In the genomic region with DNA sequence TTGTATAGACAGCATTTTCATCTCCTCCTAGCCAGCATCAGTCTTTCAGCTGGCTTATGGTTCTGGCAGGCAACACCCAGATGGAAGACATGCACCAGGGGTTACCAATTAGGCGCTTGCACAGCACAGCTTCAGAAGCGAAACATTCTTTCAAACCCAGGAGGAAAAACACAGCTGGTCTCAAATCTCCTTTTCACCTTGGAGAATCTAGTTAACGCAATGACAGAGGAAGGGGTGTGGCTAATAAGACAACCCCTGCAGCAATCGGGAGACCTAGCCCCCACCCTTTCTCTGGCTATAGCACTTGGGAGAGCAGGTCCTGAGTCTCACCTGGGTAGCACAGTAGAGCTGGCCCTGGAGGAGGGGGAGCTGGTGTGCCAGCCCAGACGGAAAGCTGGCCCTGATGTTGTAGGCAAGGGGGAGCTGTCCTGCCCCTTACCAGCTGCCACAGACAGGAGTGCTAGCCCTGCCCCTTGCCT, we compare ENCODE assay signal across 13 mouse cellular contexts.
DNase-seq lines count a peak whose midpoint lies in the region; ATAC-seq and TF ChIP-seq lines count a peak whose summit lies in the region.
"Had no signal": no experiment of that assay in that cellular context is flagged by ENCODE, and none has a peak within 500 bp of the region (broad histone marks: within the 10 kb centered on the region; RNA-seq: fewer than 3 reads in every experiment).

No protein-coding gene starts in this region.

- peaks cover 15% of the 10 kb centered on the region for H3K4me1 ChIP-seq in hindbrain, embryonic 10.5 days (replicated peaks)
- H3K4me1 ChIP-seq in hindbrain, embryonic 11.5 days (replicated peaks; ENCODE audit: control insufficient read depth, insufficient read depth, low read length): no peaks in the 10 kb centered on the region
- peaks cover 17% of the 10 kb centered on the region for H3K4me1 ChIP-seq in embryonic facial prominence, embryonic 15.5 days
- peaks cover 4% of the 10 kb centered on the region for H3K4me1 ChIP-seq in cerebellum, adult 2 months (ENCODE audit: control insufficient read depth, insufficient read depth, low read length)

- H3K27me3 ChIP-seq in hindbrain, embryonic 10.5 days (ENCODE audit: insufficient read depth, poor library complexity, severe bottlenecking): no peaks in the 10 kb centered on the region
- no peaks in the 10 kb centered on the region for H3K27me3 ChIP-seq in hindbrain, embryonic 11.5 days (ENCODE audit: control insufficient read depth, insufficient read depth, low read length)
- H3K27me3 ChIP-seq in embryonic facial prominence, embryonic 15.5 days: no peaks in the 10 kb centered on the region
- H3K27me3 ChIP-seq in cerebellum, adult 2 months (ENCODE audit: control insufficient read depth, insufficient read depth, low read length): no peaks in the 10 kb centered on the region

- no peak overlapping the region for H3K4me3 ChIP-seq in hindbrain, embryonic 10.5 days
- H3K4me3 ChIP-seq in hindbrain, embryonic 11.5 days (ENCODE audit: low read depth, low read length): no peak overlapping the region
- H3K4me3 ChIP-seq in embryonic facial prominence, embryonic 15.5 days (replicated peaks): no peak overlapping the region
- H3K4me3 ChIP-seq in cerebellum, adult 2 months (replicated peaks; ENCODE audit: insufficient read depth, low read depth, low read length): no peak overlapping the region
- H3K4me3 ChIP-seq: gastrocnemius, adult 2 months had no signal

- H3K9me3 ChIP-seq in hindbrain, embryonic 10.5 days: 0 out of 2 replicates have a peak, but pooled peaks cover 3% of the 10 kb centered on the region
- H3K9me3 ChIP-seq in hindbrain, embryonic 11.5 days (ENCODE audit: control insufficient read depth, low read length): no peaks in the 10 kb centered on the region
- no peaks in the 10 kb centered on the region for H3K9me3 ChIP-seq in embryonic facial prominence, embryonic 15.5 days (replicated peaks)

- DNase-seq in hindbrain, embryonic 10.5 days (ENCODE audit: low spot score): no peak
- DNase-seq in hindbrain, embryonic 11.5 days (ENCODE audit: low spot score): no peak
- peak; percentile 44 for DNase-seq in testis, postnatal 14 days (ENCODE audit: low spot score)
- DNase-seq in testis, postnatal 10 days (ENCODE audit: low spot score): no peak
- peak; percentile 9 for DNase-seq in yolk sac, embryonic 10.5 days (ENCODE audit: low spot score)
- no peak for DNase-seq in ovary, postnatal 14 days (ENCODE audit: low spot score)
- no peak for DNase-seq in cerebellum, adult 2 months
- DNase-seq: adrenal gland, adult 2 months; gastrocnemius, adult 2 months; thymus, postnatal 25 days had no signal

- H3K27ac ChIP-seq in hindbrain, embryonic 10.5 days: 0 out of 2 replicates have a peak overlapping the region, but pooled peaks have one; percentile 45
- H3K27ac ChIP-seq in hindbrain, embryonic 11.5 days (ENCODE audit: low read depth, low read length): no peak overlapping the region
- peak overlapping the region; percentile 53 for H3K27ac ChIP-seq in embryonic facial prominence, embryonic 15.5 days (replicated peaks)
- H3K27ac ChIP-seq in cerebellum, adult 2 months (ENCODE audit: insufficient read depth, low read length): no peak overlapping the region
- H3K27ac ChIP-seq: gastrocnemius, adult 2 months; liver, embryonic 14.5 days had no signal

- 57% methylated on average over 5 of the region's 5 CpGs for WGBS in hindbrain, embryonic 10.5 days
- WGBS in hindbrain, embryonic 11.5 days: 61% methylated on average over 5 of the region's 5 CpGs
- 11% methylated on average over 5 of the region's 5 CpGs for WGBS in embryonic facial prominence, embryonic 15.5 days
- WGBS in cerebellum, adult 2 months: 66% methylated on average over 5 of the region's 5 CpGs

- H3K9ac ChIP-seq in hindbrain, embryonic 11.5 days (ENCODE audit: low read depth, low read length): no peak overlapping the region
- H3K9ac ChIP-seq in embryonic facial prominence, embryonic 15.5 days: no peak overlapping the region
- H3K9ac ChIP-seq: liver, embryonic 14.5 days had no signal

- H3K36me3 ChIP-seq in hindbrain, embryonic 10.5 days: no peaks in the 10 kb centered on the region
- H3K36me3 ChIP-seq in hindbrain, embryonic 11.5 days (ENCODE audit: control insufficient read depth, insufficient read depth, low read length): no peaks in the 10 kb centered on the region
- no peaks in the 10 kb centered on the region for H3K36me3 ChIP-seq in embryonic facial prominence, embryonic 15.5 days

- no peak for TF ChIP-seq CTCF in cerebellum, adult 2 months (IDR thresholded peaks at IDR 0.05; ENCODE audit: borderline replicate concordance, insufficient read depth, low read depth, low read length)

- H3K4me2 ChIP-seq in hindbrain, embryonic 11.5 days (replicated peaks; ENCODE audit: low read depth, low read length): no peak overlapping the region
- 0 out of 2 replicates have a peak overlapping the region, but pooled peaks have one; percentile 8 for H3K4me2 ChIP-seq in embryonic facial prominence, embryonic 15.5 days (replicated peaks)

- no peak for ATAC-seq in hindbrain, embryonic 11.5 days (ENCODE audit: low FRiP score)
- peak; percentile 57; the same call in 1 of the 2 replicates for ATAC-seq in embryonic facial prominence, embryonic 15.5 days (ENCODE audit: insufficient number of reproducible peaks, low FRiP score, low TSS enrichment, low read depth)
- ATAC-seq: intestine, embryonic 16.5 days had no signal

- TF ChIP-seq POLR2A in cerebellum, adult 2 months (IDR thresholded peaks at IDR 0.05; ENCODE audit: borderline replicate concordance, insufficient read depth, low read length): no peak

Comparison
In these comparisons a context has a peak if more than half of its experiments do, and no peak if none do; other contexts are left out.
1. DNase-seq: peak in testis, postnatal 14 days (single experiment) and yolk sac, embryonic 10.5 days (single experiment); none in hindbrain, embryonic 10.5 days (single experiment), hindbrain, embryonic 11.5 days (single experiment), testis, postnatal 10 days (single experiment), ovary, postnatal 14 days (single experiment) and cerebellum, adult 2 months (0 of 2).
2. H3K27ac ChIP-seq: peak in hindbrain, embryonic 10.5 days (single experiment) and embryonic facial prominence, embryonic 15.5 days (single experiment); none in hindbrain, embryonic 11.5 days (single experiment) and cerebellum, adult 2 months (single experiment).